Mouse (Mus musculus) left cerebral cortex, postnatal 10 days (tissue): Measurements from ENCODE around the gene Cdh13. TPM values are rescaled to one million over a fixed set of nuclear protein-coding genes. Genes with fewer than 3 reads are reported as not detected.

ENCODE experiments used
- DNase-seq, 2 experiments: peaks; one replicate each; pipeline ENCODE4 v3.0.0; 2021 to 2022; ENCODE audit warnings: low spot score in 2 of 2, mixed read lengths in 1 of 2; ENCODE audit errors: extremely low spot score in 1 of 2
- intact Hi-C: fragments of 180-260 bp; cut with DNase I; formaldehyde crosslinking; loops from one replicate; pipeline ENCODE4 v1.15.1; 2025
- total RNA-seq, 2 experiments: library from RNA; stranded (reverse); gene quantifications; 2 replicates each; pipeline ENCODE4 v1.2.3; 2021

Gene Cdh13
- total RNA-seq, 2 experiments from 2014 or later = 190 to 200 TPM

- no peak for DNase-seq
- intact Hi-C loops = no loop called here
These were observed 145.4 kb downstream of the Cdh13 start for GRCm38 (mm10) chr8:118428941-118429340.

DNA sequence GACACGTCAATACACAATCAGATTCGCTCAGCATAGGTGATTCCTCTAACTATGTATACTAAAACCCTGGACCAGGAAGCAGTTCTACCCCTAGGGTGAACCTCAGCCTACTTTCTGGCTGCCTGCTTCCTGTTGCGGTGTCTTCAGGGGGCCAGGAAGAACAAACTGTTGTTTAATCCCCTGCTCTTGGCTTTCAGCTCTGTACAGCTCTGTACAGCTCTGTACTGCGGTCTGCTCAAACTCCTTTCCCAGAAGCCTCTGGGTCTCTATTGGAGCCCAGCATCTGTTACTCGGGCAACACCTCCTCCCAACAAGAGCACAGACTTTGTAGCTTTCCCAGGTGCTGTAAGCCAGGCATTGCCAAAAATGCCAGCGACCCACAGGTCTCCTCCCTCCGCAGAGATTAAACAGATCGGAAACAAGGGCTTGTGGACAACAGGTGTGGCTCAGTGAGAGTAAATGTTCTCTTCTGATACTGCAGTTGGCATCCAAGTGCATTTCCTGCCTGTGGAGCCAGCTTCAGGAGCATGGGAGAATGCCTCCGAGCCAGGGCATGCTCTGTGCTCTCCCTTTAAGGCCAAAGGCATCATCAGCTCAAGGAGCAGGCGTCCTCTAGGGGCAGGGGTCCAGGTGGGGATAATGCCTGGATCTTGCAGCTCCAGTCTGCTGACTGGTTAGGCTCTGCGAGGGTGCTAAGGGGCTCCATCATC, 148.4 kb downstream of the Cdh13 start:
- DNase-seq = no peak
- intact Hi-C loops = no loop called here

GRCm38 (mm10) chr8:118433553-118434180, 150.1 kb downstream of the Cdh13 start:
- intact Hi-C loops = no loop called here

GRCm38 (mm10) chr8:118436751-118437150, 153.2 kb downstream of the Cdh13 start:
- intact Hi-C loops = no loop called here

More at GRCm38 (mm10) chr8:118433553-118434180, 150.1 kb downstream of the Cdh13 start:
- no peak for DNase-seq

DNA sequence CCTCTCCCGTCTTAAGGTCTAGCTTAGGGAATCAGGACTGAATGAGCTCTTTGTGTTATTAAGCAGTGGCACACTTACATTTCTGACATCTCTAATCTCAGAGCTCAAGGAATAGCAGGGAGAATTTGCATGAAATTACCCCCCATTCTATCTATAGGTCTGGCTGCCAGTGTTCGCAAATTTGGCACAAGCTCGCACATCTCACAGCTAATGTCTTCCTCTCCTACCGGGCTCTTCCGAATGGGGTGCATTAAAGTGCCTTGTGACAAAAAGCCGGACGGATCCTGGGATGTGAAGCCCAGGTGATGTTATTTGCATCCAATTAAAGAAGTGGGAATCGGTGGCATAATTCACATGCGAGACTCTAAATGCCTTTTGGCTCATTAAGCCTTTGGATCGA, 153.6 kb downstream of the Cdh13 start:
- no peak for DNase-seq
- intact Hi-C loops = no loop called here

More at GRCm38 (mm10) chr8:118436751-118437150, 153.2 kb downstream of the Cdh13 start:
- DNase-seq = no peak

- intact Hi-C loops = no loop called here
- no peak for DNase-seq
These were observed 154.3 kb downstream of the Cdh13 start for GRCm38 (mm10) chr8:118437874-118438273.

DNA sequence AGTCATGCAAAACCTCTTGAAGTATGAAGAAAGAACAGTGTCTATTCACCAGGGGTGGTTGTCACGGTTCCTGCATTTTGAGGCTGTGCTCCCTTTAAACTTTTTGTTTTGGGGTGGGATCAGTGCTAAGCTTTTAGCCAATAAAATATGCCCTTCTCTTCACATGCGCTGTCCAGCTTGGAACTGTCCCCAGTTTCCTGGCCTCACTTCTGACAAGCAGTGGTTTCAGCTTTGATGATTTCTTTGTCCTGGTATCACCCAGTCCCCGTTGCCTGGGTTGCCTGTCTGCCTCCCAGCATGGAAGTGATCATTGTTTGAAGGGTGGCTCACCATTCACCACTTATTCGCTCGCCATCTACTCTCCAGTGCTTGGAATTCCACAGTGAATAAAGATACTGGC, 156.3 kb downstream of the Cdh13 start:
- intact Hi-C loops = loop anchor here (5.0 kb wide), 1 partner anchor 153 kb away; no protein-coding TSS in a partner anchor
- DNase-seq = peak in 1 of 2 experiments; percentile 34

- intact Hi-C loops = loop anchor here (5.0 kb wide), 1 partner anchor 156 kb away; no protein-coding TSS in a partner anchor
- DNase-seq = no peak
These were observed 159.8 kb downstream of the Cdh13 start for GRCm38 (mm10) chr8:118443361-118443760.

DNA sequence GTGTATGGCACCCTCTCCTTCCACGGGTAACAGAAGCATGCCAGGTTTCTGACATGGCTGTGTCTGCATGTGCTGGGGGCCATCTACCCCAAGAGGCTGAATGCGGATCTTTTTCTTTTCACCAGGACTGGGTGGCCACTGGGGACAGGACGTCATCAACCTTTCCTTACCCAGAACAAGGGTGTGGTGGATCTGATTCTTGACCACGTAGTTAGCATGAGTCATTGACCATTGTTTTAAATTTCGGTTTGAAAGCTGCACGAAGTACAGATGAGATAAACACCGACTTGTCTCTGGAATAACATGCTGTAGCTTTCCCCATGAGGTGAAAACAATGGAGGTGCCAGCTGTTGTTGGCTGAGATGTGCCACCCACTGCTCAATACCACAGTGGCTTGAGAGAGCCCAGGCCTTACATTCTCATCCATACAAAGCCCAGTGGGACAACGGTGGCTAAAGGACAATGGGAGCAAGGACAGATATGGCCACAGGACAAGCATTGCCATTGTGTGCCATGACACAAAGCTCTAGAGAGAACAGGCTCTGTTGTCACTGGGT, 161.2 kb downstream of the Cdh13 start:
- no peak for DNase-seq
- intact Hi-C loops = loop anchor here (5.0 kb wide), 1 partner anchor 157 kb away; no protein-coding TSS in a partner anchor

- DNase-seq = peak in 1 of 2 experiments; percentile 35
- intact Hi-C loops = no loop called here
These were observed 163.0 kb downstream of the Cdh13 start for GRCm38 (mm10) chr8:118446516-118446915.

DNA sequence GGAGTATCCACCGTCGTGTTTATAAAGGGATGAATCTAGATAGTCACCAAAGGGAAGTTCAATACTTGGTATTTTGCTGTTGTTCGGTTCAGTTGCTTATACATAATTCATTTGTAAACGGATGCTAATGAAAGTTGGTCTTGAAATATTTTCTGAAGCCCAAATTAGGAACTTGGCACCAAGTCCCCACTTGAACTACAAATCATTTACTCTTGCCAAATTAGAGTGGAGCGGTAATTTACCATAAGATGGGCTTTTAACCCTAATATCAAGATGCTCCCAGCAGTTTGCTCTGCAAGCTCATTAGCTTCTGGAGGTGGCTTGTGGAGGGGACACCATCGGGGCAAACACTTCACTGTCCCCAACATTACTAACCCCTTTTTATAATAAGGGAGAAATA, 164.5 kb downstream of the Cdh13 start:
- no peak for DNase-seq
- intact Hi-C loops = no loop called here

DNA sequence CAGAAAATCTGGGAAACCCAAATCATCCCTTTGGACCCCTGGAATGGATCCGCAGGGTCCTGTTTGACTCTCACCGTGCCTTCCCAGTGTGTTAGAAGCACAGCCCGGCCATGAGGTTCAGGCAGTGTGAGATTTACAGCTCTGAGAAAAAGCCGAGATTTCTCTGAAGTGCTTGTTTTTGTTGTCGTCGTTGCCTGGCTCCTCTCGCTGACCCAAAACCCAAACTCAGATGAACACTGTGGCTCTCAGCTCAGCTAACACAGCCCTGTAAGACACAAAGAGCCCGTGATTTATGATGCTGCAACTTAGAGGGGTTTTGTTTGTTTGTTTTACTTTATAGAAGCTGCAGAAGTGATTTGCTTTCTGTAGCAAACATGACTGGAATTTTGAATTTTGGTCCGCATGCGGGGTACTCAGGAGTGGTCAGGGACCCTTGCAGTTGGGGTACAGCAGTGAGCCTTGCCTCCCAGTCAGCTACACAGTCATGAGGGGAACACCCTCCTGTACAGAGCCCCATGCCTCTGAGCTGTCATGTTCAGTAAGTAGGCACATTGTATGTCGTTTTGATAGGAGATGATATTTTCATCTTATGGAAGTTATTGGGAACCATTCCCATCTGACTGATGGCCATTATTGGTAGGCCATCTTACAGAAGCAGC, 169.0 kb downstream of the Cdh13 start:
- intact Hi-C loops = no loop called here
- no peak for DNase-seq

GRCm38 (mm10) chr8:118455245-118455644, 171.7 kb downstream of the Cdh13 start:
- DNase-seq = no peak
- intact Hi-C loops = no loop called here

DNA sequence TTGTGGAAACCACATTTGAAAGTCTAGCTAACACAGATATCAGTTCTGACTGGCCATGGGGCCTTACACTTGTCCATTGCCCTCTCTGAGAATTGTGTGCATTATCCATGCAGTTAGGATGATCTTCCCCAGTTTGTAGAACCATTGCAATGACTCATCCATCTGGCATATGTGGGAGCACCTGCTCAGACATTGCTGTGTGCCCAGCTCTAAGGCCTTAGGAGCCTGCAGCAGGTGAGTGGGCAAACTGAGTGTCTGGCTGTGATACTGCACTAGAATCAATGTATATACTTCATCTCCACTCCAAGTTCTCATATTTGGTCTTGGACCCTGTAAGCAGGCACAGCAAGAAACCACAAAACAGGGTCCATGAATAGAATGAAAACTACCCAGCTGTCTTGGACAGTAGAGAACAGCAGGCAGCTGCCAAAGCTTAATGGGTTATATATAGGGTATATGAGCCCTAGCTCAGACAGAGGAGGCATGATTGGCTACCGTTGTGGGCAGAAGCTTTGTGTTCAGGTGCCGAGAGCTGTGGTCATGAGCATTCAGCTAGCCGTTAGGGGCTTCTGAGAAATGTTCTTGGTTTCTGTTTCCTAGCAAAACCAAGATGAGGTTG, 181.9 kb downstream of the Cdh13 start:
- intact Hi-C loops = no loop called here
- no peak for DNase-seq

GRCm38 (mm10) chr8:118477587-118477986, 194.1 kb downstream of the Cdh13 start:
- intact Hi-C loops = no loop called here

GRCm38 (mm10) chr8:118488735-118489134, 205.2 kb downstream of the Cdh13 start:
- intact Hi-C loops = no loop called here
- DNase-seq = no peak

More at GRCm38 (mm10) chr8:118477587-118477986, 194.1 kb downstream of the Cdh13 start:
- no peak for DNase-seq

GRCm38 (mm10) chr8:118502509-118502908, 219.0 kb downstream of the Cdh13 start:
- no peak for DNase-seq
- intact Hi-C loops = loop anchor here (10.0 kb wide), 1 partner anchor 218 kb away; the partner anchor contains the start of gene Cdh13

DNA sequence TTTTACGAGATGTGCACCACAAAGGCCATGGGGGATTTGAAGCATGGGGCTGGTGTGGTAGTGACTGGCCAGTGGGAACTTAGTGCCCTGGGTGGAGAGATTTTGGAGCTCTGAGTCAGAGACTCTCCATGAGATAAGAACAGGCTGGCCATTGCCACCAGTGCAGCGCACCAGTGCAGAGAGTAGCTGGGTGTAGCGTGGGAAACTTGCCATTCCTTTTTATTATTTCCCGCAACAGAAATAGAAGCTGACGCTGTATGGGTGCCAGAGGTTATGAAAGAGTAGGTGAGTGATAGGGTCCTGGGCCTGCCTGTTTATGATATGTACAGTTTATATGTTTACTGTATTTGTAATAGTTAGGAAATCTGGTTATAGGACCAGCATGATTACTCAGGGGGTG, 225.9 kb downstream of the Cdh13 start:
- intact Hi-C loops = loop anchor here (10.0 kb wide), 1 partner anchor 225 kb away; the partner anchor contains the start of gene Cdh13
- DNase-seq = no peak

DNA sequence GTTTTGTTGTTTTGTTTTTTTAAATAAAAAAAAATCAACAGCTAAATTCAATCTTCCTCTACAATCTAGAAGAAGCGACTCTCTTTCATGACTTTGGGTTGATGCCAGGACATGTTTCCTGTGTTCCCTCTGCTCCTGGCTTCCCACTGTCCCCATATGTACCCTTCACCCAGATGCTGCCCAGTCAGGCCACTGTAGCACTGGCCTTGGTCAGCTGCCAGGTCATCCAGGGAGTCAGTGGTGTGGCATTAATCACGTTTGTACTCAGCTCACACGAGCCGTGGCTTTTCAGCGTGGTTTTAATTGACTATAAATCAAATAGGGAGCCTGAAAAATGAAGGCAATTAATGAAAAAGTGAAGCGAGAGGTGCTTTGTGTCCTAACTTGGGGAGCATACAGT, 229.7 kb downstream of the Cdh13 start:
- DNase-seq = peak in 1 of 2 experiments; percentile 31
- intact Hi-C loops = no loop called here
